Mouse (Mus musculus): ENCODE results near the gene Nudcd2. TPM values are rescaled to one million over a fixed set of nuclear protein-coding genes. Genes with fewer than 3 reads are reported as not detected.

The Nudcd2 gene
- total and polyA plus RNA-seq, 3 experiments, result 154 to 176 (median 171) TPM

- no peaks in the 10 kb centered on the region for H3K36me3 ChIP-seq (ENCODE audit: control insufficient read depth in 1 of 2, insufficient read depth in 2 of 2, low read length in 2 of 2)
- H3K27ac ChIP-seq (ENCODE audit: control insufficient read depth, low read depth, low read length), result no peak overlapping the region
- peaks cover 1 to 2% of the 10 kb centered on the region in 2 experiments; a peak in 2 of 4 replicates for H3K27me3 ChIP-seq (ENCODE audit: control insufficient read depth in 1 of 2, insufficient read depth in 2 of 2, low read length in 2 of 2)
- no peak overlapping the region for H3K4me3 ChIP-seq (ENCODE audit: control insufficient read depth in 1 of 2, insufficient read depth in 1 of 2, low read depth in 2 of 2, low read length in 2 of 2)
- H3K79me2 ChIP-seq (ENCODE audit: control insufficient read depth, insufficient read depth, low read length, poor library complexity), result no peaks in the 10 kb centered on the region
- H3K9ac ChIP-seq (ENCODE audit: control insufficient read depth, low read depth, low read length, poor library complexity, severe bottlenecking), result no peak overlapping the region
- no peak for TF ChIP-seq TBP (IDR thresholded peaks at IDR 0.05; ENCODE audit: low read depth, low read length)
- no peak for TF ChIP-seq HCFC1 (IDR thresholded peaks at IDR 0.05; ENCODE audit: low read depth, low read length)
- no peak for TF ChIP-seq MEF2A (IDR thresholded peaks at IDR 0.05; ENCODE audit: extremely low read depth, insufficient replicate concordance, low read depth, low read length, poor library complexity, severe bottlenecking)
- TF ChIP-seq ZC3H11A (IDR thresholded peaks at IDR 0.05; ENCODE audit: low read depth, low read length), result no peak
- TF ChIP-seq ZMIZ1 (IDR thresholded peaks at IDR 0.05; ENCODE audit: low read depth, low read length), result no peak
- TF ChIP-seq JUND (IDR thresholded peaks at IDR 0.05; ENCODE audit: low read depth, low read length), result no peak
- no peak for TF ChIP-seq GATA1 (IDR thresholded peaks at IDR 0.05; ENCODE audit: low read depth, low read length)
- TF ChIP-seq MAX (IDR thresholded peaks at IDR 0.05; ENCODE audit: low read length), result no peak
- TF ChIP-seq NELFE (IDR thresholded peaks at IDR 0.05; ENCODE audit: low read depth, low read length), result no peak
- TF ChIP-seq CTCF (IDR thresholded peaks at IDR 0.05 in 2 of 3, conservative IDR thresholded peaks at IDR 0.05 in 1 of 3; ENCODE audit: control insufficient read depth in 1 of 3, insufficient read depth in 1 of 3, low read depth in 2 of 3, low read length in 3 of 3, poor library complexity in 1 of 3, severe bottlenecking in 1 of 3), result no peak
- no peak for TF ChIP-seq ETS1 (IDR thresholded peaks at IDR 0.05; ENCODE audit: low read depth, low read length)
- no peak for TF ChIP-seq NRF1 (IDR thresholded peaks at IDR 0.05; ENCODE audit: insufficient read depth, low read depth, low read length, poor library complexity, severe bottlenecking)
- no peak for TF ChIP-seq MAFK (IDR thresholded peaks at IDR 0.05; ENCODE audit: borderline replicate concordance, low read depth, low read length)
- TF ChIP-seq UBTF (IDR thresholded peaks at IDR 0.05; ENCODE audit: borderline replicate concordance, insufficient read depth, low read depth, low read length), result no peak
- TF ChIP-seq ZNF384 (IDR thresholded peaks at IDR 0.05; ENCODE audit: low read depth, low read length), result no peak
- no peak for TF ChIP-seq E2F4 (IDR thresholded peaks at IDR 0.05; ENCODE audit: borderline replicate concordance, low read depth, low read length)
- no peak for TF ChIP-seq POLR2AphosphoS2 (IDR thresholded peaks at IDR 0.05; ENCODE audit: low read length)
- no peak for TF ChIP-seq BHLHE40 (IDR thresholded peaks at IDR 0.05; ENCODE audit: borderline replicate concordance, low read depth, low read length)
- TF ChIP-seq EP300 (IDR thresholded peaks at IDR 0.05; ENCODE audit: low read depth in 1 of 2, low read length in 2 of 2), result no peak
- no peak for TF ChIP-seq CHD2 (IDR thresholded peaks at IDR 0.05; ENCODE audit: low read length)
- H3K4me1 ChIP-seq (ENCODE audit: control insufficient read depth in 1 of 2, insufficient read depth in 2 of 2, low read length in 2 of 2), result no peaks in the 10 kb centered on the region
- DNase-seq (ENCODE audit: low read depth, low spot score), result no peak
- H3K9me3 ChIP-seq (replicated peaks; ENCODE audit: insufficient read depth, low read length), result no peaks in the 10 kb centered on the region
Measured at GRCm38 (mm10) chr11:40786900-40787299, 53.4 kb downstream of the Nudcd2 start.

Other genes starting within 250 kb of the Nudcd2 start
- gene Mat2b, start 38.5 kb upstream of the Nudcd2 start, total RNA-seq (2012; rRNA removed), result 97.6 and 107 TPM in 2 replicates
- gene Mat2b, start 38.5 kb upstream of the Nudcd2 start, polyA plus RNA-seq (2012; ENCODE audit: insufficient read depth in 1 of 2, insufficient read length in 2 of 2, low read depth in 1 of 2, low replicate concordance in 2 of 2, missing spikeins in 1 of 2), result 100 to 1,000 TPM; 105 to 188 TPM
- gene Hmmr, start 245 bp upstream of the Nudcd2 start, total RNA-seq (2012; rRNA removed), result 55.6 and 72.1 TPM in 2 replicates
- 10 to 100 TPM; 40.6 to 74.5 TPM for gene Hmmr, start 245 bp upstream of the Nudcd2 start, polyA plus RNA-seq (2012; ENCODE audit: insufficient read depth in 1 of 2, insufficient read length in 2 of 2, low read depth in 1 of 2, low replicate concordance in 2 of 2, missing spikeins in 1 of 2)
- 40.1 and 42.8 TPM in 2 replicates for gene Ccng1, start 21.6 kb downstream of the Nudcd2 start, total RNA-seq (2012; rRNA removed)
- 100 to 1,000 TPM in 1 of 2 experiments, 10 to 100 TPM in 1; 23.5 to 165 TPM for gene Ccng1, start 21.6 kb downstream of the Nudcd2 start, polyA plus RNA-seq (2012; ENCODE audit: insufficient read depth in 1 of 2, insufficient read length in 2 of 2, low read depth in 1 of 2, low replicate concordance in 2 of 2, missing spikeins in 1 of 2)

Measured in MEL (cell line).